Mouse (Mus musculus): Measurements from ENCODE around the gene Ccser1. TPM values are rescaled to one million over a fixed set of nuclear protein-coding genes. Genes with fewer than 3 reads are reported as not detected.

Ccser1 gene
- polyA plus RNA-seq, 1 experiment from 2014 or later = 10.2 TPM

DNA sequence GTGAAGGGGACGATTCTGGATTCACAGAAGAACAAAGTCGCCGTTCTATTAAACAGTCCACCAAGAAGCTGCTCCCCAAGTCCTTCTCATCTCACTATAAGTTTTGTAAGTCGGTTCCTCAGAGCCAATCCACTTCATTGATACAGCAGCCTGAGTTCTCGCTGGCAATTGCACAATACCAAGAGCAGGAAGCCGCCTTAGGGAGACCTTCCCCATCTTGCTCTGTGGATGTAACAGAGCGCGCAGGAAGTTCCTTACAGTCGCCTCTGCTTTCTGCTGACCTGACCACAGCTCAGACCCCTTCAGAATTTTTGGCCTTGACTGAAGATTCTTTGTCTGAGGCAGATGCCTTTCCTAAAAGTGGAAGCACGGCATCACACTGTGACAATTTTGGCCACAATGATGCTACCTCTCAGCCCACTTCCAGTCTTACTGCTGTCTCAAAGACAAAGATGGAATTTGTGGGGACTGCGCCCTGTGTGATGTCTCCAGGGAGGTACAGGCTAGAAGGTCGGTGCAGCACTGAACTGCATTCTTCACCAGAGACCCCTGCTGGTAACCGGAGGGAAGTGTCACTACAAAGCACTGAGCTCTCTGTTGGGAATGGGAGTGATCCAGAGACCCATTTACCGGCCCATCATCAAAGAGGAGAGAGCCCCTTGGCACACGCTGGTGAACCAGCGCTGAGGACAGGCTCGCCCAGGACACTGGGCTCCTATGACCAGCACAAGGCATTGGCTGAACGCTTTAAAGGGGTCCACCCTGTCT lies 131.4 kb downstream of the Ccser1 start:
- ATAC-seq (ENCODE audit: borderline replicate concordance, extremely low read depth, low FRiP score, low TSS enrichment) = no peak
- Histone ChIP-seq H3K4me1 (no peaks in the 10 kb centered on the region), H3K9ac (no peak overlapping the region), H3K27me3 (no peaks in the 10 kb centered on the region), H3K4me2 (no peak overlapping the region), H3K9me3 (no peaks in the 10 kb centered on the region), H3K36me3 (0 out of 2 replicates have a peak, but pooled peaks cover 3% of the 10 kb centered on the region), H3K4me3 (no peak overlapping the region), H3K27ac (no peak overlapping the region)
- WGBS = 84% methylated on average over 18 of the region's 18 CpGs

DNA sequence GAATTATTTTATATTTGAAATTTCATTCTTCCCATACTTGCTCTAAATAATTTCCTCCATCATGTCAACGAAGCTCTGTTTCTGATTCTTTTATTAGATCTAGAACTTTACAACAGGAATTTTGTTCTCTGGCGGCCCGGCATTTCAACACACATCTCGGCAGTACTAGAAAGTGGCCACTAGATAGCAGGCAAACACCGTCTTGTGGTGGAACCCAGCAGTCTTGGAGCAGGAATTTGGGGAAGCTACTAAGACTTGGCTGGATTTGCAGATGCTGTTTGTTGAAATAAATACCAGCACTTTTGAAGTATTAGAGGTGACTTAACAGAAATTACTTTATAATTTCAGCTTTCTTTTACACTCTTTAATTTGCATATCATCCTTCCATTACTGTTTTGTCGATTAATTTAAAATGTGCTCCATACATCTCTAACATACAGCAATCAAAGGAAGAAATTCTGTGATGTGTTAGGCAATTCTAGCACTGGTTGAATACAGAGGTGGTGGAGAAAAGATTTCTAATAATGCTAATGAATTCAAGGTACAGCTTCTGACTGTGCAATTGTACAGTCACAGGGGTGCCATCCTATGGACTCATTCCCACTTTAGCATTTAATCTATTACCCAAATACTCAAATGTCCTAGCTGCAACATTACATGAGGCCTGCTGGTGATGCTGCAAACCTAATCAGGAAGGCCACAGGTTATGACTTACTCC lies 135.9 kb downstream of the Ccser1 start:
- H3K4me1 ChIP-seq = no peaks in the 10 kb centered on the region
- ATAC-seq (ENCODE audit: borderline replicate concordance, extremely low read depth, low FRiP score, low TSS enrichment) = no peak
- 24% methylated on average over 6 of the region's 6 CpGs for WGBS
- H3K27me3 ChIP-seq = no peaks in the 10 kb centered on the region
- no peak overlapping the region for H3K4me3 ChIP-seq
- no peaks in the 10 kb centered on the region for H3K9me3 ChIP-seq
- no peak overlapping the region for H3K9ac ChIP-seq
- no peak overlapping the region for H3K4me2 ChIP-seq
- 0 out of 2 replicates have a peak, but pooled peaks cover 3% of the 10 kb centered on the region for H3K36me3 ChIP-seq
- H3K27ac ChIP-seq = no peak overlapping the region

DNA sequence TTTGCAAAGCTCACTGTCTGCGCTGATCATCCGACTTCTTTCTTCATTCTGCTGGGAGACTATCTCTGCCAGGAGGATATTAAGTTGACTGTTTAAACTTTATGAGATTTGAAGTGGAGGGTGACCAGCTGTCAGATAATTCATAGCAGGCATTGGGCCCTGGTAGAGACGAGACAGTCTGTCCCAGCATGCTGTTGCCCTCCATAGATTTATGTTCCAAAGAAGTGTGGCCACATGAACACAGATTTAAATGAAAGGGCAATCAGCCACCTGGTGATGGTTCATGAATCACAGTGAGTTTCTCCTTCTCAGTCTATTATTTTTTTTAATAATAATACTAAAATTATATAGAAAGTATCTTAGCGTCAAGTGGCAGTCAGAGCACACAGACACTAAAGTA lies 140.7 kb downstream of the Ccser1 start:
- H3K4me3 ChIP-seq = no peak overlapping the region
- H3K27me3 ChIP-seq = no peaks in the 10 kb centered on the region
- H3K27ac ChIP-seq = no peak overlapping the region
- WGBS = 53% methylated on average over 4 of the region's 4 CpGs
- H3K9ac ChIP-seq = no peak overlapping the region
- no peak overlapping the region for H3K4me2 ChIP-seq
- H3K36me3 ChIP-seq = no peaks in the 10 kb centered on the region
- H3K4me1 ChIP-seq = no peaks in the 10 kb centered on the region
- ATAC-seq (ENCODE audit: borderline replicate concordance, extremely low read depth, low FRiP score, low TSS enrichment) = no peak
- H3K9me3 ChIP-seq = no peaks in the 10 kb centered on the region

DNA sequence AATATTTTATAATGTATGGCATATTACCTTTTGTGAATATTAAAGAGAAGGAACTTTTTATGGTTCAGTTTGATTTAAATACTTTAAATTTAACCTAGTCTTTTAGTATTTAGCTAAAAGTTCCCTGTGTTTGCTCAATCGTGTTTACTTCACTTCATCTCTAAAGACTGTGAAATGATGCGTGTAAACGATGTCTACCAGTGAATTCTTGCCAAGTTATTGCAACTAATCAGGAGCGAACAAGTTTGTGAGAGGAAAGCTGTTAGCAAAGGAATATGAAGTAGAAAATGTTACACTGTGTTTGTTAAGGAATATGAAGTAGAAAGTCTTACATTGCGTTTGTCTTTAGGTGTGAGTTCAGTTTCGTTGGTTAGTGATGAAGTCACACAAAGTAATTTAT lies 142.2 kb downstream of the Ccser1 start:
- 72% methylated on average over 6 of the region's 6 CpGs for WGBS
- Histone ChIP-seq H3K4me3 (no peak overlapping the region), H3K9me3 (no peaks in the 10 kb centered on the region), H3K4me2 (no peak overlapping the region), H3K36me3 (no peaks in the 10 kb centered on the region), H3K27me3 (no peaks in the 10 kb centered on the region), H3K4me1 (no peaks in the 10 kb centered on the region), H3K9ac (no peak overlapping the region), H3K27ac (no peak overlapping the region)
- ATAC-seq (ENCODE audit: borderline replicate concordance, extremely low read depth, low FRiP score, low TSS enrichment) = no peak

DNA sequence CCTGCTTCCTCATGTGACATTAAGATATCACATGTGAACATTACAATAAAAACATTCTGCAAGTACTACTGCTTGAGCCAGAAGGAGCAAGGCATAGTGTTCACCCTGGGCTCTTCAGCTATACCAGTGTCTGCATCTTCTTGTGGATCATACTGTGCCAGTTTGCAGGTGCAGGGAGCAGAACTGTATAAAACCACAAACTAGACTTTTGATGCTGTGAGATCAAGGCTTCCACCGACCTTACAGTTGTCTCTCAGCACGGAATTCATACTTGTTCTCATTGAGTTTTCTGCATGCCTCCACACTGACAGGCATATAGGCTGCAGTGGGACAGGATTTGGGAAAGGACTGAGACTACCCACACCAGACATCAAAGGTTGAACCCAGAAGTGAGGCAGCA lies 146.0 kb downstream of the Ccser1 start:
- 57% methylated on average over 2 of the region's 2 CpGs for WGBS
- Histone ChIP-seq H3K9ac (no peak overlapping the region), H3K9me3 (no peaks in the 10 kb centered on the region), H3K4me2 (no peak overlapping the region), H3K27me3 (no peaks in the 10 kb centered on the region), H3K4me1 (no peaks in the 10 kb centered on the region), H3K27ac (no peak overlapping the region), H3K36me3 (no peaks in the 10 kb centered on the region), H3K4me3 (no peak overlapping the region)
- no peak for ATAC-seq (ENCODE audit: borderline replicate concordance, extremely low read depth, low FRiP score, low TSS enrichment)

DNA sequence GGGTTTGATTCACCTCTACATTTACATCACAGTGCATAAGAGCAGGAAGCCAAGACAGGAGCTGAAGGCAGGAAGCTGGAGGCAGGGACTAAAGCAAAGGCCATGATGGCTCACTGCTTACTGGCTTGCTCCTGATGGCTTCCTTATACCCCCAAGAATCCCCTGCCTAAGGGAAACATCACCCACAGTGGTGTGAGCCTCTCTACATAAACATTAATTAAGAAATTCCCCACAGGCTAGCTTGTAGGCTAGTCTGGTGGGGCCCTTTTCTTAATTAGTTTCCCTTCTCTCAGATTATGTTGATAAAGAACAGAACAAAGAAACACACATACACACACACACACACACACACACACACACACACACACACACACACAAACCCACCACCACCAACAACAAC lies 148.9 kb downstream of the Ccser1 start:
- Histone ChIP-seq H3K4me1 (no peaks in the 10 kb centered on the region), H3K36me3 (no peaks in the 10 kb centered on the region), H3K9ac (no peak overlapping the region), H3K4me3 (no peak overlapping the region), H3K4me2 (no peak overlapping the region), H3K27me3 (no peaks in the 10 kb centered on the region), H3K27ac (no peak overlapping the region), H3K9me3 (no peaks in the 10 kb centered on the region)
- ATAC-seq (ENCODE audit: borderline replicate concordance, extremely low read depth, low FRiP score, low TSS enrichment) = no peak

DNA sequence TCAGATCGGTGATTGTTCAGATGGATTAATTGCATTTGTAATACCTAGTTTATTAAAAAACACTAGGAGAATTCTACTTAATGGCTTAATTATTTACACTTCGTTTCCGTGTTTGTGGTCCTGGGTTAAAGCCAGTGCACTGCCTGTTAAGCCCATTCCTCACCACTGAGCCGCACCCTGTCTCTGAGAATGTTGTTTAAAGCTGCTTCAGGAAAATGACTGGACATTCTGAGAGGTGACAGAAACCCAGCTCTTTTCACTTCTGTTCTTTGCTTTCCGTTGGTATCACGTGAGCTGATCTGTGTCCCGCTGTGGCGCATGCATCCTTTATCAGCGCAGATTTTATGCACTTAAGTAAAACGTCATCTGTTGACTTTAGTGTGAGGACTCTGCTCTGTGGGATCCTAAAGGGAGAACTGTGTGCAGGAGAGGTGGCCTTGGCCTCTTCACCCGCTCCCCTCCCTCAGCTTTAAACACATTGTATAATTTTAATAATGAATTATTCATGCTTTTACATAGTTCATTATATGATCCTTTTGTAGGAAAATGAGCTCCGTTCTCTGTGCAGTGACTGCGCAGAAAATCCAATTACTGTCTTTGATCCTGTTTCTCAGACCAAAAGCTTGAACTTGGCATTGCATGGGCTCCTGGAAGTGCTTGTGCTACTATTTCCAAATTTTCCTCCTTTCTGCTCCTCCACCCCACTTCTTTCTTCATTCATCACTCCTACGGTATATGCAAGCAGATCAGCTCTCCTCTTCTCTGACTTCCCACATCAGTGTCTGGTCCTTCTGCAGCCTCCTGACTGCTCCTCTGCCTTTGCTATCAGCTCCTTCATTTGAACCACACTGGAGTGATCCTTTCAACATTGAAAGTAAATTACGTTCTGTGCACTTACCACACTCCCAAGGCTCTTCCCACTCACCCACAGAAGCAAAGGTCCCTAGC lies 149.7 kb downstream of the Ccser1 start:
- no peak for ATAC-seq (ENCODE audit: borderline replicate concordance, extremely low read depth, low FRiP score, low TSS enrichment)
- Histone ChIP-seq H3K4me2 (no peak overlapping the region), H3K9ac (no peak overlapping the region), H3K27ac (no peak overlapping the region), H3K4me3 (no peak overlapping the region), H3K27me3 (no peaks in the 10 kb centered on the region), H3K9me3 (no peaks in the 10 kb centered on the region), H3K36me3 (no peaks in the 10 kb centered on the region), H3K4me1 (no peaks in the 10 kb centered on the region)
- 69% methylated on average over 15 of the region's 15 CpGs for WGBS

DNA sequence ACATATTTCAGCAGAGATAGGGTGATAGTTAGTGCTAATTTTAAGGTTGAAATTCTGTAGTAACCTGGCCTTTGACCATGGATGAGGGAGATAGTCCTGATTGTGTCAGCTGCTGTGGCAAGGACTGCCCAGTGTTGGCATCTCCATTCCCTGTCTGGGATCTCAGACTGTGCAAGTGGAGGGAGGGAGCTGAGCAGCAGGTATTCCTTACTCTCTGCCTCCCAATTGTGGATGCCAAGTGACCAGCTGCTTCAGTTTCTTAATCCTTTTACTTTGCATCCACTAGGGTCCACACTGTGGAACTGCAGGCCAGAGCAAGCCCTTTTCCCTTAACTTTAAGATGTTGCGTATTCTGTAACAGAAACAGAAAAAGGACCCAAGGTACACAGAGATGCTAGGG lies 154.3 kb downstream of the Ccser1 start:
- 94% methylated on average over 1 of the region's 1 CpGs for WGBS
- ATAC-seq (ENCODE audit: borderline replicate concordance, extremely low read depth, low FRiP score, low TSS enrichment) = no peak

DNA sequence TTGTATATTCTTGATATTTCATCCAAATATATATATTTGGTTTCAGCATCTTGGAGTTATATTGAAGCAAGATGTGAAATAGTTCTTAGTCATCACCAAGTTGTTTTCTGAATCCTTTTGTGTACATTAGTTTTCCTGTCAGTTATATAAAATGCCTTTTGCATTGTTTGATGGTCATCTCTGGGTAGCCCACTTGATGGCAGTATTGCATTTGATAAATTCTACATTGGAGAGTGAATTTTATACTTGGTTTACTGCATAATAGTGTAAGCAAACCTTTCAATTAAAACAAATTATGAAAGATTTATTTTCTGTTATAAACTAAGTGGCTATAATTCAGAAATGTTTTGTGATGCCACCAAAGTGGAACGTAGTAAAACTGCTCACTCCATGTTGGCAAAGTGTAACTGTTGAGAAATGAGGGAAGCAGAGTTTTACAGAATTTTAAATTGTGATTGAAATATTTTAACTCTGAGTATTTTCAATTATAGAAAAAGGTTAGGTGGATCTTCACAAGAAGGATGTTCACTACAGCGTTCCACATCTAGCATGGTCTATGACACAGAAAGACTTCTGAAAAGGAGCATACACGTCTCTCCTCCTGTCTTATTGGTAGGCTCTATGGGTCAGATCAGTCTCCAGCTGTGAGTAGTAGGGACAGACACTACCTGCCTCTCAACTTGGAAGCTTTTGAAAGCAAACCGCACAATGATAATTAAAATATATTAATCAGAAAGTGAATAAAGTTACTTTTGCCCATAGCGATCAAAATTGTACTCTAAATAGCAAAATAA lies 167.1 kb downstream of the Ccser1 start:
- no peak for ATAC-seq (ENCODE audit: borderline replicate concordance, extremely low read depth, low FRiP score, low TSS enrichment)
- WGBS = 66% methylated on average over 5 of the region's 5 CpGs
- no peak overlapping the region for H3K4me2 ChIP-seq
- H3K36me3 ChIP-seq = no peaks in the 10 kb centered on the region
- H3K9me3 ChIP-seq = no peaks in the 10 kb centered on the region
- no peak overlapping the region for H3K9ac ChIP-seq
- no peak overlapping the region for H3K27ac ChIP-seq
- H3K4me3 ChIP-seq = no peak overlapping the region
- H3K27me3 ChIP-seq = no peaks in the 10 kb centered on the region
- no peaks in the 10 kb centered on the region for H3K4me1 ChIP-seq

More for the DNA sequence above, 154.3 kb downstream of the Ccser1 start:
- Histone ChIP-seq H3K9me3 (no peaks in the 10 kb centered on the region), H3K36me3 (no peaks in the 10 kb centered on the region), H3K4me3 (no peak overlapping the region), H3K9ac (no peak overlapping the region), H3K27me3 (no peaks in the 10 kb centered on the region), H3K4me1 (no peaks in the 10 kb centered on the region), H3K4me2 (no peak overlapping the region), H3K27ac (no peak overlapping the region)

DNA sequence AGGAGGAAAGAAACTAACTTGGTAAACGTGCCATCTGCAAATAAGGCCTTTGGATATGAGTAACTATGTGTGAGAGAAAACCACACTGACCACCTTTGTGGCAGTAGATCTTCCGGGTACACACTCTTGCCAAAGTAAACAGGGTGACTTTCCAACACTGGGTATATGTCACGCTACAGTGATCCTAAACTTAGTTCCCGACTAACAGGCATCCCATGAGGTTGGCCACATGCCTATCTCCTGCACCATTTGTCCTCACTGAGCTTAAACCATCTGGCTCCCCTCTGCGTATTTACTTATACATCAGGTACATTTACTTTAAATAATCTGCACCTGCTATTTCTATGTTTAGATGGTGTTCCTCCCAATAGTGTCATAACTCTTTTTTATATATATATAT lies 183.6 kb downstream of the Ccser1 start:
- H3K9me3 ChIP-seq = no peaks in the 10 kb centered on the region
- no peak for ATAC-seq (ENCODE audit: borderline replicate concordance, extremely low read depth, low FRiP score, low TSS enrichment)
- no peaks in the 10 kb centered on the region for H3K4me1 ChIP-seq
- no peak overlapping the region for H3K4me3 ChIP-seq
- 66% methylated on average over 5 of the region's 5 CpGs for WGBS
- H3K9ac ChIP-seq = no peak overlapping the region
- no peak overlapping the region for H3K27ac ChIP-seq
- no peaks in the 10 kb centered on the region for H3K36me3 ChIP-seq
- H3K27me3 ChIP-seq = no peaks in the 10 kb centered on the region
- no peak overlapping the region for H3K4me2 ChIP-seq

DNA sequence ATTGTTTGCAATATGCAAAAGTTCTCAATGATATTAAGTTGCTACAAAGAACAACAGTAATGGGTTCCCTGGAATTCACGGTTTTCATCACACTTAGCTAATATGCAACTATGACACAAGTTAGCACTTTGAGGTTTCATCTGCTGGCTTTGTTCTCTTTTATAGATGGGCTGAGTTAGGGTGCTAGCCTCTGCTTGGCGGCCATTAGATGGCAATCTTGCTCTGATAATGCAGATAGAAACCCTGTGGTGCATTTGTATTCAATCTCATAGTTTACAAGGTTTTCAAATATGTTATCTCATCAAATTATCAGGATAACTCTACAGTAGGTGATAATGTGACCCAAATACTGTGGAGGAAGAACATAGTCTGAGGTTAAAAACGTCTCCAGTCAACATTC lies 202.4 kb downstream of the Ccser1 start:
- WGBS = 21% methylated on average over 3 of the region's 3 CpGs

More for the DNA sequence above, 202.4 kb downstream of the Ccser1 start:
- no peak overlapping the region for H3K4me2 ChIP-seq
- no peak for ATAC-seq (ENCODE audit: borderline replicate concordance, extremely low read depth, low FRiP score, low TSS enrichment)
- no peaks in the 10 kb centered on the region for H3K36me3 ChIP-seq
- no peak overlapping the region for H3K27ac ChIP-seq
- H3K4me3 ChIP-seq = no peak overlapping the region
- H3K9ac ChIP-seq = no peak overlapping the region
- H3K9me3 ChIP-seq = no peaks in the 10 kb centered on the region
- H3K27me3 ChIP-seq = no peaks in the 10 kb centered on the region
- no peaks in the 10 kb centered on the region for H3K4me1 ChIP-seq
